Mouse (Mus musculus): Measurements from ENCODE around the gene Arhgef39.
"Not testable (repeated sequence)": the region's sequence is repeated elsewhere in the genome, so short reads cannot be mapped to it uniquely, and the experiment has no call there.

Arhgef39 gene

GRCm38 (mm10) chr4:43507938-43508665 is 8.6 kb upstream of the Arhgef39 start:
- no peak for DNase-seq

GRCm38 (mm10) chr4:43506536-43507185 is 7.2 kb upstream of the Arhgef39 start, which contains the start of gene Car9:
TSS of gene Car9 (plus strand) at chr4:43506966.
- peak; percentile 86 for DNase-seq

GRCm38 (mm10) chr4:43506074-43506473 is 6.6 kb upstream of the Arhgef39 start:
- no peak for DNase-seq

- DNase-seq = no peak
These were observed 4.8 kb upstream of the Arhgef39 start for GRCm38 (mm10) chr4:43504269-43504668.

GRCm38 (mm10) chr4:43503506-43503905 is 4.0 kb upstream of the Arhgef39 start:
- DNase-seq = no peak

GRCm38 (mm10) chr4:43503041-43503440 is 3.5 kb upstream of the Arhgef39 start:
- no peak for DNase-seq

- DNase-seq = no peak
These were observed 512 bp downstream of the Arhgef39 start for GRCm38 (mm10) chr4:43498983-43499382.

- no peak for DNase-seq
These were observed 1.5 kb downstream of the Arhgef39 start for GRCm38 (mm10) chr4:43497946-43498345.

GRCm38 (mm10) chr4:43497405-43497804 is 2.1 kb downstream of the Arhgef39 start:
- no peak for DNase-seq

GRCm38 (mm10) chr4:43496587-43496986 is 2.9 kb downstream of the Arhgef39 start:
- DNase-seq = no peak

- DNase-seq = no peak
These were observed 5.7 kb downstream of the Arhgef39 start for GRCm38 (mm10) chr4:43493846-43494240.

GRCm38 (mm10) chr4:43493186-43493845 is 6.2 kb downstream of the Arhgef39 start:
- peak; percentile 98 for DNase-seq

GRCm38 (mm10) chr4:43492821-43493185 is 6.7 kb downstream of the Arhgef39 start, which contains the start of gene Ccdc107:
TSS of gene Ccdc107 (plus strand) at chr4:43492900.
- DNase-seq = peak; percentile 93

- DNase-seq = no peak
These were observed 7.2 kb downstream of the Arhgef39 start for GRCm38 (mm10) chr4:43492101-43492820.

- DNase-seq = no peak
These were observed 8.7 kb downstream of the Arhgef39 start for GRCm38 (mm10) chr4:43490801-43491200.

GRCm38 (mm10) chr4:43489611-43490010 is 9.9 kb downstream of the Arhgef39 start:
- no peak for DNase-seq

GRCm38 (mm10) chr4:43485666-43486065 is 13.8 kb downstream of the Arhgef39 start:
- DNase-seq = not testable (repeated sequence)

- no peak for DNase-seq
These were observed 15.9 kb downstream of the Arhgef39 start, which contains the start of gene Sit1 for GRCm38 (mm10) chr4:43483535-43484091. TSS of gene Sit1 (minus strand) at chr4:43483734.

GRCm38 (mm10) chr4:43482591-43482990 is 16.9 kb downstream of the Arhgef39 start:
- DNase-seq = no peak

GRCm38 (mm10) chr4:43481894-43482456 is 17.5 kb downstream of the Arhgef39 start:
- DNase-seq = no peak

- no peak for DNase-seq
These were observed 18.5 kb downstream of the Arhgef39 start for GRCm38 (mm10) chr4:43480985-43481384.
